In genomic region chr15:87972641-87973040, GRCm38 (mm10) we compare ENCODE assay signal across 22 mouse cellular contexts.
A peak's percentile ranks its signal among the peaks of the same experiment; 100 is the strongest.
DNase-seq lines count a peak whose midpoint lies in the region; ATAC-seq and TF ChIP-seq lines count a peak whose summit lies in the region.
"Had no signal": no experiment of that assay in that cellular context is flagged by ENCODE, and none has a peak within 500 bp of the region (broad histone marks: within the 10 kb centered on the region; RNA-seq: fewer than 3 reads in every experiment).

No protein-coding gene starts in this region.

- peak; percentile 81 for DNase-seq in heart, adult 11 months
- DNase-seq in heart, adult 8-10 months (ENCODE audit: low spot score), result no peak
- peak; percentile 77 for DNase-seq in heart, embryonic 10.5 days (ENCODE audit: low spot score)
- DNase-seq in heart, adult 2 months, result no peak
- no peak for DNase-seq in heart, postnatal 25 days (ENCODE audit: low spot score)
- peak; percentile 17 for DNase-seq in midbrain, embryonic 11.5 days (ENCODE audit: low spot score, missing footprints)
- DNase-seq in midbrain, postnatal 0 days (ENCODE audit: low spot score), result no peak
- DNase-seq: adrenal gland, adult 2 months; adrenal gland, adult 8-10 months; adrenal gland, postnatal 10 days; adrenal gland, postnatal 14 days; adrenal gland, postnatal 25 days; adrenal gland, postnatal 36 days; B cell, adult 2 months; cerebellum, adult 11 months; cerebellum, adult 11-12 months had no signal

- H3K27me3 ChIP-seq in heart, embryonic 10.5 days (ENCODE audit: insufficient read depth, poor library complexity, severe bottlenecking), result peaks cover 7% of the 10 kb centered on the region; the same call in 1 of the 2 replicates
- no peaks in the 10 kb centered on the region for H3K27me3 ChIP-seq in heart, adult 2 months (ENCODE audit: control insufficient read depth, insufficient read depth, low read length)
- 0 out of 2 replicates have a peak, but pooled peaks cover 2% of the 10 kb centered on the region for H3K27me3 ChIP-seq in heart, embryonic 11.5 days (ENCODE audit: control insufficient read depth, insufficient read depth, low read length)
- H3K27me3 ChIP-seq in midbrain, embryonic 11.5 days (ENCODE audit: control insufficient read depth, insufficient read depth, low read length), result no peaks in the 10 kb centered on the region
- no peaks in the 10 kb centered on the region for H3K27me3 ChIP-seq in midbrain, postnatal 0 days (ENCODE audit: insufficient read depth, low read length)
- H3K27me3 ChIP-seq: CH12.LX had no signal

- peaks cover 28% of the 10 kb centered on the region for H3K4me1 ChIP-seq in heart, embryonic 10.5 days
- H3K4me1 ChIP-seq in heart, adult 2 months (ENCODE audit: control insufficient read depth, insufficient read depth, low read length), result no peaks in the 10 kb centered on the region
- H3K4me1 ChIP-seq in heart, embryonic 11.5 days (ENCODE audit: control insufficient read depth, insufficient read depth, low read length), result no peaks in the 10 kb centered on the region
- H3K4me1 ChIP-seq in midbrain, embryonic 11.5 days (ENCODE audit: control insufficient read depth, insufficient read depth, low read length), result no peaks in the 10 kb centered on the region
- H3K4me1 ChIP-seq in midbrain, postnatal 0 days (ENCODE audit: insufficient read depth, low read length), result no peaks in the 10 kb centered on the region

- TF ChIP-seq EP300 in heart, adult 2 months (IDR thresholded peaks at IDR 0.05; ENCODE audit: insufficient read depth, low read depth, low read length), result no peak

- ATAC-seq in heart, embryonic 11.5 days (replicated peaks; ENCODE audit: insufficient number of reproducible peaks, low FRiP score, low TSS enrichment), result peak; percentile 52; the same call in 1 of the 2 replicates
- ATAC-seq in midbrain, embryonic 11.5 days (ENCODE audit: low FRiP score), result no peak
- no peak for ATAC-seq in midbrain, postnatal 0 days (ENCODE audit: low FRiP score)
- ATAC-seq: activated CD4-positive, CD25-positive, alpha-beta regulatory T cell, adult 4 months; CD4-positive, CD25-positive, alpha-beta regulatory T cell, adult 4 months; Patski had no signal

- H3K36me3 ChIP-seq in heart, embryonic 10.5 days, result no peaks in the 10 kb centered on the region
- H3K36me3 ChIP-seq in heart, adult 2 months (ENCODE audit: control insufficient read depth, insufficient read depth, low read length), result no peaks in the 10 kb centered on the region
- H3K36me3 ChIP-seq in heart, embryonic 11.5 days (ENCODE audit: control insufficient read depth, insufficient read depth, low read length), result no peaks in the 10 kb centered on the region
- H3K36me3 ChIP-seq in midbrain, embryonic 11.5 days (ENCODE audit: control insufficient read depth, insufficient read depth, low read length), result no peaks in the 10 kb centered on the region
- H3K36me3 ChIP-seq in midbrain, postnatal 0 days (ENCODE audit: insufficient read depth, low read length), result no peaks in the 10 kb centered on the region
- H3K36me3 ChIP-seq: G1E had no signal

- intact Hi-C loops in heart, adult 2 months (cut with DNase I), result no loop called here
- intact Hi-C loops in heart, postnatal 25 days (cut with DNase I), result no loop called here

- no peaks in the 10 kb centered on the region for H3K79me2 ChIP-seq in heart, adult 2 months (replicated peaks; ENCODE audit: control insufficient read depth, insufficient read depth, low read length)

- no peaks in the 10 kb centered on the region for H3K9me3 ChIP-seq in heart, embryonic 10.5 days
- no peaks in the 10 kb centered on the region for H3K9me3 ChIP-seq in heart, embryonic 11.5 days (replicated peaks; ENCODE audit: control insufficient read depth, low read length)
- no peaks in the 10 kb centered on the region for H3K9me3 ChIP-seq in midbrain, embryonic 11.5 days (ENCODE audit: control insufficient read depth, low read length)
- H3K9me3 ChIP-seq in midbrain, postnatal 0 days (ENCODE audit: low read length), result no peaks in the 10 kb centered on the region

- TF ChIP-seq POLR2A in heart, adult 2 months (IDR thresholded peaks at IDR 0.05; ENCODE audit: insufficient read depth, low read depth, low read length), result no peak

- WGBS in heart, embryonic 10.5 days, result 58% methylated on average over 6 of the region's 6 CpGs
- WGBS in heart, adult 2 months, result 51% methylated on average over 6 of the region's 6 CpGs
- 60% methylated on average over 6 of the region's 6 CpGs for WGBS in heart, embryonic 11.5 days (ENCODE audit: insufficient replicate concordance)
- 89% methylated on average over 6 of the region's 6 CpGs for WGBS in midbrain, embryonic 11.5 days
- 87% methylated on average over 6 of the region's 6 CpGs for WGBS in midbrain, postnatal 0 days

- no peak for TF ChIP-seq CTCF in heart, adult 2 months (IDR thresholded peaks at IDR 0.05)
- TF ChIP-seq CTCF in midbrain, postnatal 0 days (IDR thresholded peaks at IDR 0.05), result no peak

- H3K4me3 ChIP-seq in heart, embryonic 10.5 days, result no peak overlapping the region
- no peak overlapping the region for H3K4me3 ChIP-seq in heart, adult 2 months
- H3K4me3 ChIP-seq in heart, embryonic 11.5 days (ENCODE audit: low read depth, low read length), result no peak overlapping the region
- H3K4me3 ChIP-seq in midbrain, embryonic 11.5 days (ENCODE audit: low read depth, low read length), result no peak overlapping the region
- no peak overlapping the region for H3K4me3 ChIP-seq in midbrain, postnatal 0 days (ENCODE audit: low read depth, low read length)

- H3K4me2 ChIP-seq in heart, embryonic 11.5 days, result no peak overlapping the region
- H3K4me2 ChIP-seq in midbrain, embryonic 11.5 days, result no peak overlapping the region
- no peak overlapping the region for H3K4me2 ChIP-seq in midbrain, postnatal 0 days (ENCODE audit: low read depth, low read length, poor library complexity, severe bottlenecking)

- H3K9ac ChIP-seq in heart, adult 2 months (ENCODE audit: low read depth, low read length), result no peak overlapping the region
- H3K9ac ChIP-seq in heart, embryonic 11.5 days (ENCODE audit: low read depth, low read length), result no peak overlapping the region
- no peak overlapping the region for H3K9ac ChIP-seq in midbrain, embryonic 11.5 days (ENCODE audit: low read length)
- H3K9ac ChIP-seq in midbrain, postnatal 0 days (replicated peaks; ENCODE audit: low read length, poor library complexity, severe bottlenecking), result no peak overlapping the region

- no peak overlapping the region for H3K27ac ChIP-seq in heart, embryonic 10.5 days
- H3K27ac ChIP-seq in heart, adult 2 months, result no peak overlapping the region
- H3K27ac ChIP-seq in heart, embryonic 11.5 days (ENCODE audit: low read depth, low read length), result 0 out of 2 replicates have a peak overlapping the region, but pooled peaks have one; percentile 15
- no peak overlapping the region for H3K27ac ChIP-seq in midbrain, embryonic 11.5 days (ENCODE audit: low read depth, low read length)
- no peak overlapping the region for H3K27ac ChIP-seq in midbrain, postnatal 0 days (ENCODE audit: low read depth, low read length)

Comparison
In these comparisons a context has a peak if more than half of its experiments do, and no peak if none do; other contexts are left out.
1. DNase-seq: peak in heart, adult 11 months (single experiment), heart, embryonic 10.5 days (single experiment) and midbrain, embryonic 11.5 days (single experiment); none in heart, adult 8-10 months (single experiment), heart, adult 2 months (0 of 2), heart, postnatal 25 days (single experiment) and midbrain, postnatal 0 days (single experiment).